Mouse (Mus musculus) lung, postnatal 0 days (tissue): ENCODE measurements around the gene Dao. TPM values are rescaled to one million over a fixed set of nuclear protein-coding genes. Genes with fewer than 3 reads are reported as not detected.

ENCODE experiments used
- ATAC-seq: fragments of 200-750 bp; cut with Nextera tagmentation; 2 replicates; pipeline ENCODE4 v1.8.0; 2017; ENCODE audit warnings: moderate library complexity
- DNase-seq: peaks from one replicate; pipeline ENCODE4 v3.0.0-alpha.2; 2016; ENCODE audit warnings: low spot score
- H3K27ac ChIP-seq: fragments of 300-500 bp; sonication (generic); 2 replicates; pipeline ENCODE4 v1.5.1; 2014; ENCODE audit warnings: antibody characterized with exemption, mild to moderate bottlenecking, low read length, mixed read lengths
- H3K27me3 ChIP-seq: fragments of 300-500 bp; sonication (generic); replicated peaks from 2 replicates; pipeline ENCODE4 v1.6.1; 2014; ENCODE audit warnings: low read length, mixed read lengths; ENCODE audit not compliant: insufficient read depth
- H3K36me3 ChIP-seq: fragments of 300-500 bp; sonication (generic); 2 replicates; pipeline ENCODE4 v1.6.1; 2014; ENCODE audit warnings: low read length, mixed read lengths; ENCODE audit not compliant: insufficient read depth
- H3K4me1 ChIP-seq: fragments of 300-500 bp; sonication (generic); 2 replicates; pipeline ENCODE4 v1.6.1; 2014; ENCODE audit warnings: antibody characterized with exemption, low read depth, low read length, mixed read lengths; ENCODE audit not compliant: insufficient read depth
- H3K4me2 ChIP-seq: fragments of 300-500 bp; sonication (generic); replicated peaks from 2 replicates; pipeline ENCODE4 v1.6.1; 2014; ENCODE audit warnings: low read depth, mild to moderate bottlenecking, low read length, moderate library complexity, mixed read lengths
- H3K4me3 ChIP-seq: fragments of 300-500 bp; sonication (generic); 2 replicates; pipeline ENCODE4 v1.5.1; 2014; ENCODE audit warnings: low read depth, low read length
- H3K9ac ChIP-seq: fragments of 300-500 bp; sonication (generic); replicated peaks from 2 replicates; pipeline ENCODE4 v1.6.1; 2014; ENCODE audit warnings: low read depth, mild to moderate bottlenecking
- H3K9me3 ChIP-seq: fragments of 300-500 bp; sonication (generic); 2 replicates; pipeline ENCODE4 v1.6.1; 2016; ENCODE audit warnings: low read length, mixed read lengths
- CTCF ChIP-seq: IDR thresholded peaks from 2 replicates; pipeline ENCODE4 v1.5.1; 2016; ENCODE audit warnings: antibody characterized with exemption, mild to moderate bottlenecking
- EP300 ChIP-seq: IDR thresholded peaks from 2 replicates; pipeline ENCODE4 v1.6.1; 2016; ENCODE audit warnings: antibody characterized with exemption, mild to moderate bottlenecking, control low read depth
- WGBS: fragments of 180-500 bp; shearing (Covaris S2); extraction: QIAGEN DNeasy Blood & Tissue Kit; methylation state at CpG from one replicate; pipeline ENCODE4 v1.1.7; 2014; 5-methylcytosine and 5-hydroxymethylcytosine counted together
- polyA plus RNA-seq: library from polyadenylated mRNA; unstranded; fragments of >200 nt; fragmentation: Nextera tagmentation; extraction: Ambion mirVana; gene quantifications from 2 replicates; pipeline ENCODE4 v1.2.1, GENCODE M21; 2015

Gene Dao
- polyA plus RNA-seq, 1 experiment from 2014 or later: not detected

DNA sequence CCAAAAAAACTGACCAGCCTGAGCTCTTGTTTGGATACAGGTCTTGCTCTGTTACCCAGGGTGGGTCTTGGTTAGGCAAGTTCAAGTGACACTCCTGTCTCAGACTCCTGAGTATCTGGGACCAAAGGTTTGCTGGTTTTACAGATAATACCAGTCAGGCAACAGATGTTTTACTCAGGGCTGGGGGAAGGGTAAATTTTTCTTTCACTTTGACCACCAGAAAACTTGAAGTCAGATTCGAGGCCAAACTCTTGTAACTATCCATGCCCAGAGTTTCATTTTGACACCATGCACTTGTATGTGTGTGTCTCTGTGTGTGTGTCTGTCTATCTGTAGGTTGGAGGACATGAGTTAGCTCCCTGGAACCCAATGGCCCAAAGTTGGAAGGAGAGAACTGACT, 23.0 kb upstream of the Dao start:
- Histone ChIP-seq H3K9ac (no peak overlapping the region), H3K4me3 (no peak overlapping the region), H3K4me2 (no peak overlapping the region), H3K27ac (no peak overlapping the region), H3K36me3 (no peaks in the 10 kb centered on the region), H3K27me3 (no peaks in the 10 kb centered on the region), H3K4me1 (peaks cover 19% of the 10 kb centered on the region), H3K9me3 (no peaks in the 10 kb centered on the region)
- DNase-seq (no peak), ATAC-seq (no peak)
- 70% methylated on average over 1 of the region's 1 CpGs for WGBS
- TF ChIP-seq EP300: no peak
- no peak for TF ChIP-seq CTCF

DNA sequence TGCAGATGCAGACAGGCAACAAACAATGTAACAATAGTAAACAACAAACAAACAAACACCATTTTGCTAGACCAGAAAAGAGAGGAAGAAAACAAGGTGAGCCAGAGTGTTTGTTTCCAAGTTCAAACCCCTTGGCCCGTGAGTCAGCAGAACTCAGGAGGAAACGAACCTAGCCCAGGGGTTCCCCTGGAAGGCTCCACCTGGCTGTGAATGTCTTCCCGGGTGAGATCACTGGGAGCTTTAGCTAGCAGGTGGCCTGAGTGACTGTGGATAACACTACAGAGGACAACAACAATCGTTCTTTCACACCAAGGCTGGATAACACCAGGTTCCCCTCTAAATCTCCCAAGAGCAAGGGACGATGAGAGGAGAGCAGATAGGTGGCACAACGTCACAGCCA, 22.3 kb upstream of the Dao start:
- no peak overlapping the region for H3K27ac ChIP-seq
- ATAC-seq: no peak
- no peak overlapping the region for H3K9ac ChIP-seq
- 75% methylated on average over 6 of the region's 6 CpGs for WGBS
- H3K27me3 ChIP-seq: no peaks in the 10 kb centered on the region
- no peak overlapping the region for H3K4me3 ChIP-seq
- no peak overlapping the region for H3K4me2 ChIP-seq
- peaks cover 16% of the 10 kb centered on the region for H3K4me1 ChIP-seq
- no peak for DNase-seq
- H3K9me3 ChIP-seq: no peaks in the 10 kb centered on the region
- no peaks in the 10 kb centered on the region for H3K36me3 ChIP-seq
- TF ChIP-seq CTCF: no peak

DNA sequence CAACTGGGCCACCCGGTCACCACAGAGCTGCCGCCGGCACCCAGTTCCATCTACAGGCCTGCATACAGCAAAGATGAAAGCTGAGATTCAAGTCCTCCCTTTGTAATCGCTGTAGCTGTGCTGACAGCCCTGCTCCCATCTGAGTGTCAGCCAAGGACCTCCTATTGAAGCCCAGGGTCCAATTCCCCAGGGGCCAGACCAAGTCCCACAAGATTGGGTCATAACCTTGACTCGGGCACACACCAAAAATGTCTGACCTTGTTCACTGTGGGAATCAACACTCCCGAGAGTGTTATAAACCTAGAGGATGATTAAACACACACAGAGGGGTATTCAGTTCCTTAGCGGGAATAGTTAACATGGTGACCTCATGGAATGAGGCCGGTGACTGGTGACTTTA, 21.7 kb upstream of the Dao start:
- TF ChIP-seq CTCF: no peak
- TF ChIP-seq EP300: no peak
- Histone ChIP-seq H3K4me1 (peaks cover 20% of the 10 kb centered on the region), H3K4me2 (no peak overlapping the region), H3K27ac (no peak overlapping the region), H3K4me3 (no peak overlapping the region), H3K27me3 (no peaks in the 10 kb centered on the region), H3K36me3 (no peaks in the 10 kb centered on the region), H3K9me3 (no peaks in the 10 kb centered on the region), H3K9ac (no peak overlapping the region)
- DNase-seq (no peak), ATAC-seq (no peak)
- 75% methylated on average over 8 of the region's 8 CpGs for WGBS

DNA sequence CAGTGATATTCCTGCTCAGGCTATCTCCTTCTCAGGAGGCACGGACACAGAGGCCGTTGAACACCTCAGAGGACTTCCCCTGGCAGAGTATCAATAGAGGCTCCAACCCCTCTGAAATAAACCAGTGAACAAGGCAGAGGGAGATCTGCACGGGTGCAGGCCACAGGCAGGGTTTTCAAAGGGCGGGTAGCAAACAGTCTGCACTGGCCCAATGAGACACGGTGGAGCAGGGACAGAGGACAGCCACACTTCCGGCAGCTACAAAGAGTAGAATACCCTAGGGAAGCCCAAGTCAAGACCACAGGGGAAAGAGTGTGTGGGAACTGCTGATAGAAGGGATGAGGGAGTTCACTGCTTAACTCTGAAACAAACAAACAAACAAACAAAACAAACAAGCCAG, 20.0 kb upstream of the Dao start:
- no peaks in the 10 kb centered on the region for H3K27me3 ChIP-seq
- ATAC-seq (no peak), DNase-seq (no peak)
- no peak overlapping the region for H3K9ac ChIP-seq
- 0 out of 2 replicates have a peak overlapping the region, but pooled peaks have one; percentile 14 for H3K27ac ChIP-seq
- no peaks in the 10 kb centered on the region for H3K36me3 ChIP-seq
- WGBS: 60% methylated on average over 6 of the region's 6 CpGs
- TF ChIP-seq CTCF: no peak
- H3K4me3 ChIP-seq: no peak overlapping the region
- H3K4me1 ChIP-seq: peaks cover 10% of the 10 kb centered on the region
- no peaks in the 10 kb centered on the region for H3K9me3 ChIP-seq
- H3K4me2 ChIP-seq: no peak overlapping the region

DNA sequence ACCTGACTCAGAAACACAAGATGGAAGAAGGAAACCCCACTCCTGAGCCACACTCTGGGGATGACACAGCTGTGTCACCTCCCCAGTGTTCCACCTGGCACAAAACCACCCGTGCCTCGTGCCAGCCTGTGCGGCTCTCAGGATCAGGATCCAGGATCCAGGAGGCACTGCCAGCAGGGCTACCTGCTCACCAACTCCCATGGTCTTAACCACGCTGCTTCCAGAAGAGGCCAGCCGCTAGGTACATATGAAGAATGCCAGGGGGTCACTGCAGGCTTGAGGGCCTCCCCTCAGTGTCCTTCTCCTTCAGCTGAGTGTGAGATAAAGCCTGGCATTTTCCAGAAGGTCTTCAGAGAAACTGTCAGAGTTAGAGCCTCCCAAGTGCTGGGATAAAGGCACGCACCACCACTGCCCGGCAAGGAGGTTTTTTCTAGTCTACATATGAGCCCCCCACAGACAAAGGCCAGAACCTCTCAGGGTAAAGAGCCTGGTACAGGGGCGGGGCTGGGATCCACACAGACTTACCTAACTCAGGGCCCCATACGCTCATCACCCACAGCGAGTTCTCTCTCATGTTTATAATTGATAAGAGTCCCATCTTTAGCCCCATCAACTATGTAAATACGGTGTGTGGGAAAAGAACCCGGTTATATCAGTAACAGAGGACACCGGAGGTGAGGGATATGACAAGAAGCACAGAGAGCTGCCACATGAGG, 19.3 kb upstream of the Dao start:
- ATAC-seq (no peak), DNase-seq (no peak)
- TF ChIP-seq EP300 (no peak), CTCF (no peak)
- Histone ChIP-seq H3K4me2 (no peak overlapping the region), H3K9ac (no peak overlapping the region), H3K27ac (no peak overlapping the region), H3K4me1 (peaks cover 10% of the 10 kb centered on the region), H3K9me3 (no peaks in the 10 kb centered on the region), H3K4me3 (no peak overlapping the region), H3K36me3 (no peaks in the 10 kb centered on the region), H3K27me3 (no peaks in the 10 kb centered on the region)
- 61% methylated on average over 13 of the region's 13 CpGs for WGBS

DNA sequence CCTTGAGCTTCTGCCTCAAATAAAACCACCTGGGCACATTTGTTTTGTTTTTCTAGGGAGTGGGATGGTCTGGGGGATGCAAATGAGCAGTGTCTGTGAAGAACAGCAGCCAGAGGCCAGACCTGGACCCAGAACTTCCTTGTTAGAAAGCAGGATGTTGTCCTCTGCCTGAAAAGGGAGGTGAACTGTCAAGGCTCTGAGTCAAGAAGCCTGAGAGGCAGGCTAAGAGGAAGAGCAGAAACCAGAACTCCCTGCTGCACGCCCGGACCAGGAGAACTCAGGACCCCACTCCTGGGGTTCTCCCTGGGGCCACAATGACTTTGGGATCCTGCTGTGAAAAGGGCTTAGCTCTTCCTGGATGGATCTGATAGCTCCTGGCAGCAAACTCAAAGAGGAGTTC, 17.8 kb upstream of the Dao start:
- Histone ChIP-seq H3K4me1 (peaks cover 10% of the 10 kb centered on the region), H3K27ac (no peak overlapping the region), H3K4me2 (no peak overlapping the region), H3K27me3 (no peaks in the 10 kb centered on the region), H3K36me3 (no peaks in the 10 kb centered on the region), H3K4me3 (no peak overlapping the region), H3K9ac (no peak overlapping the region), H3K9me3 (no peaks in the 10 kb centered on the region)
- 62% methylated on average over 2 of the region's 2 CpGs for WGBS
- no peak for ATAC-seq
- no peak for TF ChIP-seq CTCF
- no peak for TF ChIP-seq EP300
- no peak for DNase-seq
